Mouse (Mus musculus) cerebral cortex, adult 2 months (tissue): ENCODE results near the gene Ppp2r5a.

ENCODE experiments used
- whole genome bisulfite sequencing: fragments of 180-500 bp; shearing (Covaris S2); methylation state at CpG from one replicate; pipeline ENCODE4 v1.1.7; 2018; 5-methylcytosine and 5-hydroxymethylcytosine counted together

Gene Ppp2r5a

DNA sequence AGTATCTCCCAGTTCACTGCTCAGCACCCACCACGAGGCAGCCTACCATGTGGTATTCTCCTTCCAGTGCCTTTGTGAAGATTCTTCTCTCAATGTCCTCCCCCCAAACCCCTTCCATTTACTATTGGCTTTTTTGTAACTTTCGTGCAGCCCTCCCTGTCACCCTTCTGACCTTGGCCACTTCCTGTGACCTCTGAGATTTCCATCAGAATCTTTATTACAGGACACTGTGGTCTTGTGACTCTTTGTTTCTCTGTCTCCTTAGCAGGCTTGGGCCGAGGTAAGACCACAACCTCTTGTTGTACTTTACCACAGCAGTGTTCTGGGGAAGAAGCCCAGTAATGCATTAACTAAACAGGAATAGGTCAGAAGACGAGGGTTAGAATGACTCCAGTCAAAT lies 15.9 kb upstream of the Ppp2r5a start:
- WGBS = 94% methylated on average over 4 of the region's 4 CpGs

DNA sequence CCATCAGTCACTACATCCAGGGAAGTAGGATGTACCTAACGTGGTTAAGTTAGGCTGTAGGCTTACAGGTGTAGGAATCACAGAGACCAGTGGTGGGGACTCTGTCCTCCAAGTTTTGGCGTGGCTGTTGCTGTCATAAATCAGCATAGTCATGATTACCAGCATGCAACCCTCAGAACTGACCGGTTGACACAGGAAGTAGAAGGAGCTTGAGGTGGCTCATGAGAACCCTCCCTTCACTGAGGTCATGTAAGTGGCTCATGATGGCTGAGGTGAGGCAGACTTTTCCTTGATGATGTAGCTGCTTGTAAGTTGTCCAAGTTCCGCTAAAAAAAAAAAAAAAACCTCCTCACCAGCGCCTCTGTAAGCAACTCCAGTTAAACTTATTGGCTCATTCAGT lies 14.0 kb upstream of the Ppp2r5a start:
- WGBS = 85% methylated on average over 5 of the region's 5 CpGs

DNA sequence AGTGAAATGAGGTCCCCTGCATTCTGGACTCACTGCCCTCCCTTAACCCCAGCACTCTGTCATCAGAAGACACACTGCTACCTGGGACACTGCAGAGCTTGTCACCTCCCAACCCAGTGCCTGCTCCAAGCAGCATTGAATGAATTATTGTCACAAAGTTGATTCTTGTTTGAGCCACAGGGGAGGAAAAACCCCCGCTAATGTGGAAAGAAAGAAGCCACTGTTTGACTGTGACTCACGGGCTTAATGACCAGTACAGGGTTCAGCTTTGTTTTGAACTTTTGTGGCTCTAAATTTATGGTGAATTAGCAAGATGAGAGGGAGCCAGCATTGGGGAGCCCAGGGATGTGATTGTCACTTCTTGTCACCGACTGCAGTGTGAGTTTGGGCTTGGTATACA lies 13.5 kb upstream of the Ppp2r5a start:
- WGBS = 58% methylated on average over 3 of the region's 3 CpGs

DNA sequence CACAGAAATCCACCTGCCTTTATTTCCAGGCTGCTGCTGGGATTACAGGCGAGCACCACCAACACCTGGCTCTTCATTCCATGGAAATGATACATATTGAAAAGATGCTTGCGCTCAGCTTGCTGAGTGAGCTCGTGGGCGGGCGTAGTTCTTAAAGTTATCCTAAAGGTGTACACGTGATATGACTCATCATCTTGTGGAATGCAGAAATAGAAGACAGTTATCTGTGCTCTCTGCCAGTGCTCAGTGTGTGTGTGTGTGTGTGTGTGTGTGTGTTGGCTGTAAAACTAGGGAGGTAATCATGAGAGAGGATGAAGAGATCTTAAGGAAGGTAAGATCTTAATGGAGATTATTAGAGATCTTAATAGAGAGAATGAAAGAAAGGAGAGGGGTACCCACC lies 11.4 kb upstream of the Ppp2r5a start:
- 49% methylated on average over 6 of the region's 6 CpGs for WGBS

DNA sequence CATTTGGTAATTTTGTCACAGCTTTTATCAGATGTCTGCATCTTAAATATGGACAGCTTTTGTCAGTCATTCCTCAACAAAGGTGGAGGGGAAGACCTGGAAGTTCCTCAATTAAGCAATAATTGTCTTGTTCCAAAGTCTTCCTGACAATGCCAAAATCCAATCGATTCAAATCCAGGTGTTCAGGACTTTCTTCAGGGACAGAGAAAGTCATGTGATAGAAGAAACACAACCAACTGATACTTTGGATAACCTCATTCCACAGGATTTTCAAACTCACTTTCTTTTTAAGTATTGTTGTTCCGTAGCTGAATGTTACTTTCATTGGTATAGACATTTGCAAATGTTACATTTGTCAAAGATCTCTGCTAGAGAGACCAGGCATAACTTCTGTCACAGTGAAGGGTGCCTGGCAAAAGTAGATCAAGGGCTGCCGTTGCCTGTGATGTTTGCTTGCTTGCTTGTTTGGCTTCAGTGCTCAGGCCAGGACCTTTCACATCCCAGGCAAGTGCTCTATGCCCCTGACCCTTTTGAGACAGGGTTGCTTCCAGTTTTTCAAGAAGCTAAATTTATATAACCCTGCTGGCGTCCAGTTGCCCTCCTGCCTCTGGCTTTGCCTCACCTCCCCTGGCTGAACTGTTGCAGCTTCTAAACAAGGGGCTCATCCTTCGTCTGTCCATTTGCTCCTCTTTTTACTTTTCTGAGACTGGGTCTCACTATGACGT lies 10.8 kb upstream of the Ppp2r5a start:
- 52% methylated on average over 6 of the region's 6 CpGs for WGBS

DNA sequence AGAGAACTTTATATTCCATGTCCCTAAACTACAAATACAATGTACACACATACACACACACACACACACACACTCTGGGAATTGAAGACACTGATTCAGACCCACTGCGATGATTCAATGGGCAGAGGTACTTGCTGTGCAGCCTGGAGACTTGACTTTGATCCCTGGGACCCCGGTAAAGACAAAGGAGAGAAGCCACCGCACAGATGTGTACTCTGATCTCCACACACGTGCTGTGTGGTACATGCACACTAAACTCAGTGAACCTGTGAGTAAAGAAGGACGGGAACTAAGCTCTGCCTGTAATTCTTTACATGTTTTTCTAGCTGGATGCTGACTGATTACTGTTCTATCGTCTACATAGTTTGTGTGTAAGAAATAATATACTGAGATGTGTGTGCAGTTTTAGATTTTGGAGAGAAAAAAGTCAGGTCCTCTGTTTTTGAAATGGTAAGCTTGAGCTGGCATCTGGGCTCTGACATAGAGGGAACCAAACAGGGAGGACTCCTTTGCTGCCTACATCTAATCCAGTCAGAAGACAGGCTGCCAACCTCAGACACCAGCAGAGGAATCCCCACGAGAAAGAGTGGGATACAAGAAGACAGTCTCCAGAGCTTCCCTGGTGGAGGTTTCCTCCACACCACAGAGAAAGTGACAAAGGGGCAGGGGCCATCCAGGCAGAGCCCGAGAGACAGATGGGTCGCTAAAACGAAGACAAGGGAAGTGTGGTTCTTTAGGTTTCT lies 7.4 kb upstream of the Ppp2r5a start:
- 56% methylated on average over 10 of the region's 10 CpGs for WGBS

DNA sequence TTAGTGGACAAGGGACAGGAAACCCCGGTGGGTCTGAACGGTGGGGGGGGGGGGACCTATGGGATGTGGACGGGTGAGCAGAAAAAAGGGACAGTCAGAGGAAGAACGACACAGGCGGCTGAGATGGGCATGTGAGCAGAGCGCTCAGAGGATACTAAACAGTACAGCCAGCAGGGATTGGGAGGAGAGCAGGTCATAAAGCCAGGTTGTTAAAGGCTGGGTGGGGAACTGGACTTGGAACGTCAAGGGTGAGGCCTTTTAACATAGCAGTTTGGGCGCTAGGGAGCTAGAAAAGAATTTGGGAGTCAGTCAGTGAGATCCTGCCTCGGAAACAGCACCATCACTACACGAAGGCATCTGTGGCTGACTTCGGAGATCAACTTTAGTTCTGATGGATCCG lies 4.2 kb upstream of the Ppp2r5a start:
- 86% methylated on average over 12 of the region's 12 CpGs for WGBS

DNA sequence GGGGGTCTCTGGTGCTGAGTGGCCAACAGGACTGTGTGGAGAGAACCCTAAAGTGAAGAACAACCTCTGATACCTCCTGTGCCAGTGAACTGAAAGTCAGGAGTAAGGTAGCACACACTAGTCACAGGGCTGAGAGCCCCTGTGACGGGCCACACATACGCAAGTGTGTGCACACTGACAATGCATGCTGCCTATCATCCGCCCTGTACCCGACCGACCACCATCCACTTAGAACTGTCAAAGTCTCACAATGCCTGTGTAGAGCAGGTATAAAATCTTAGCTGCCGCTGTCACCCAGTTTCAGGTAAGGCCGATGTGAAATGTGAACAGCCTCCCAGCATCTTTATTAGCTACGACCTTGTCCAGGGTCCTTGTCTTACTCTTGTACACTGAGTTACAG lies 3.4 kb upstream of the Ppp2r5a start:
- 98% methylated on average over 8 of the region's 8 CpGs for WGBS

DNA sequence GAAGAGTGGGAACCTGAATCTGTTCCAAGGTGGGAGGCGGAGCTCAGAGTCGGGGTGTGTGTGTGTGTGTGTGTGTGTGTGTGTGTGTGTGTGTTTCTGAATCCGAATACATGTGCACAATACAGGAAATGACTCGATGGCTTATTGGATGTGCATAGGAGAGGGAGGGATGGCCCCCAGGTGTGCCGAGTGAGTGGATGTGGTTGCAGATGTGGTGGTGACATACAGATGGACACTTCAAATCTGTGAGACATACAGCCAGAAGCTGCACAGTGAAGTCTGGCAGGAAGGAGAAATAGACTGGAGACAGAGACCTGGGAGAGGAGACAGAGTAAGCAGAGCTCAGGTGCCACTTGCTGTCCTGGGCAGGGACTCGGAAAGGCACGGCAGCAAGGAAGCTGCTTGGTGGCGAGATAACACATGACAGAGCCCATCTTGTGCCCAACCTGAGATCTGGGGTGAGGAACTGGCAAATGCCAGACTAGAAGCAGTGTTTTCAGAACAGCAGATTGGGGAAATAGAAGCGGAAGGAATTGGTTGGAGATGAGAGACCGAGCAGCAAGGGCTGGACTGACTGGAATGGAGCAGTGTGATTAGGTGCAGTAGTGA lies 1.8 kb upstream of the Ppp2r5a start:
- 90% methylated on average over 10 of the region's 10 CpGs for WGBS

DNA sequence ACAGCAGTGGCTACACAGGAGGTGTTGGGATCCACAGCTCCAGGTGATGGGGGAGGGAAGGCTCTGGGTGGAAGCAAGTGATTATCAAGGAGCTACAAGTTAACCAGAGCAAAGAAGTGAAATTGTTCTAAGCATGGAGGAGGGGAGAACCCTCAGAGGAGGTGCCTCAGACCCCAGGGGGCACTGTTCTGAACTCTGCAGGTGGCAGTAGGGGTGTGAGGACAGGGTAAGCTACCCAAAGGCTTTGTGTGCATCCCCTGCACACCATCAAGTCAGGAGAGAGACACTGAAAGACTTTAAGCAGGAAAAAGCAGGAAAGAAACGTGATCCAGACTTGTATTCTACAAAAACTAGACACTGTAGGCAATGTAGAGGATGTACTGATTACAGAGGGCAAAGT lies 1.2 kb upstream of the Ppp2r5a start:
- 73% methylated on average over 1 of the region's 1 CpGs for WGBS

DNA sequence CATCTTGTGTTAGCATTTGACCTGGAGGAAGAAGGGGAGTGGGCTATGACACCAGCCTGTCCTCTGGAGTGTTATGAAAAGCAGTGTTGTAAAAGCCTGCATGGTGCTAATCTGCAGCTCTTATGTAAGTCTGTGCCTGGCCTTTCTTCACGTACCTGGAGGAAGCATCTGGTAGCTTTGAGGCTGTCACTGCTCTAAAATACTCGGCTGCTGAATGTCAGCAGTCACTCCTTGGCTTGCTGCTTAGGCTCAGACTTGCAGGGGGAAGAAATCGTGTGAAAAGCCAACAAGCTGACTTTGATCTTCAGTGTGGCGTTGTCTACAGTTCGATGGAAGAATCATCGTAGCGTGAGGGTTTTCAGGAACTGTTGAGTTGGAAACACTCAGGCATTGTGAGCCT lies 566 bp downstream of the Ppp2r5a start:
- 49% methylated on average over 7 of the region's 7 CpGs for WGBS

DNA sequence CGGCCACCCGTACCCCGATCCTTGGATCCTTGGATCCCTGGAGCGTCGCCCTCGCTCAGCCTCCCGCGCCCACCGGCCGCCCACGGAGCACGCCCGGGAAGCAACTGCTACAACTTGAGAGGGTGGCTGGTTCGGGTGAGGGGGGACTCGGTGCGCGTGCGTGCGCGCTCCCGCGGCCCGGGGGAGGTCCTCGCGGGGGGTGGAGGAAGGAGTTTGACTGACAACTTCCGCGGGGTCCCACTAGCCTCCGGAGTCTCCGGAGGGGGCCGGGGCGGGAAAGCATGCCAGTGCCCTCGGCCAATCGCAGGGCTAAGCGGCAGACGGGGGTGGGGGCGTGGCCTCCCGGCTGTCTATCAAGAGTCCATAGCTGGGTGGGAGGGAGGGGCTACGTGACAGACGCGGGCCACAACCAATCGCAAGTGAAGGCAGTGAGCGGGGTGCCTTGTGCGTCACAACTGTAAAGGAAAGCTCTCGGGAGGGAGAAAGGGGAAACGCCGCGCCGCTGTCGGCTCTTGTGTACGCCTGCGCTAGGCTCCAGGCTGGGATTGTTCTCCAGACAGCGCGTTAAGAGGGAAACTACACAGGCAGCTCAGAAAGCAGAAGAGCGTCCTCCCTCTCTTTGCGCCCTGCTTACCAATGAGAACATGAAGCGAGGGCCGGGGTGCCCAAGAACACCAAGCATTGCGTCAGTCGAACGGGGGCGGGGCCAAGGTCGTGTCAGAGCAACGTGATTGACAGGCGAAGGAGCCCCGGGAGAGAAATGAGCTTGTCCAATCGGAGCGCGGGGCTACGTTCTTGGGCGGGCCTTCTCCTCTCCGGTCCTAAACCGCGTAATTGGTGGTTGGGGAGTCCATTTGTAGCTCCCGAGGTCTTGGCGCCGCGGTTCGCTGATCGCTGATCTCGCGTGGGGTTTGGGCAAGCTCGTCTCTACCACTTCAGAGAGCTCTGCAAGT lies 5.9 kb downstream of the Ppp2r5a start:
- WGBS = 1% methylated on average over 82 of the region's 82 CpGs

DNA sequence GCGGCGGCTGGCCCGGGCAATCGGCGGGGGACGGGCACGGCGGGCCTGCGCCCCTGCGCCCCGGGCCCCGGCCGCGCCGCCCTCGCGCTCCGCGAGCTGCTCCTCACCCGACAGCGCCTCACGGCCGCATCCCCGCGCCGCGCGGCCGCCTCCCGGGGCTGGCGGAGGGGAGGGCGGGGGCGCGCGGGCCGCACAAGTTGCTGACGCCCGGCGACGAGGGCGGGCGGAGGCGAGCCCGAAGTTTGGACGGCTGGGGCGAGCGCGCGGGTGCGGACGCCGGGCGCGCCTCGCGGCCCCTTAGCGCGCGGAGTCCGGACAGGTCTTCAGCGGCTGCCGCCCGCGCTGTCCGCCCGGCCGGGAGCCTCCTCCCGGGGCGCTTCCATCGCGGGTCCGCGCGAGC lies 6.6 kb downstream of the Ppp2r5a start:
- under 1% methylated on average over 58 of the region's 74 CpGs for WGBS

DNA sequence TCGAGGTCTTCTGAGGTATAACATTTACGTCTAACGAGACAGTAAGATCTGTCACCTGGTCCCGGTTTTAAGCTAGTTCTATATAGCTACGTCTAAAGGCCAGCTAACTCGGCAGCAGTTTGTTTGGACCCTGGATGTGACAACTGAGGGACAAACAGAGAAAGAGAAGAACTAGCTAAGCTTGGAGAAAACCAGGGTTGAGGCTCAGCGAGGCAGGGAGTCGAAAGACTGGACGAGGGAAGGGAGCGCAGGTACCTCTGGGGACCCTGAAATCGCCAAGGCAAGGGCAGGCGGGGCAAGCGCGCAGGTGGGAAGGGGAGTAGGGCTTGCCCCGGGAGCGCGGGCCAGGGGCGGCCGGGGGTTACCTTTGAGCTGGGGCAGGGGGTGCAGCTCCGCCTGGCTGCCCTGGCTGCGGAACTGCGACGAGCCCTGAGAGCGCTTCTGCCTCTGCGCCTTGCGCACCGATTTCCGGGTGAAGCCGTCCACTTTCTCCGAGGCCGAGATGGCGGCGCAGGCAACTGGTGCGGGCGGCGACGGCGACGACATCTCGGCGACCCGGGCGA lies 7.1 kb downstream of the Ppp2r5a start:
- under 1% methylated on average over 43 of the region's 43 CpGs for WGBS

DNA sequence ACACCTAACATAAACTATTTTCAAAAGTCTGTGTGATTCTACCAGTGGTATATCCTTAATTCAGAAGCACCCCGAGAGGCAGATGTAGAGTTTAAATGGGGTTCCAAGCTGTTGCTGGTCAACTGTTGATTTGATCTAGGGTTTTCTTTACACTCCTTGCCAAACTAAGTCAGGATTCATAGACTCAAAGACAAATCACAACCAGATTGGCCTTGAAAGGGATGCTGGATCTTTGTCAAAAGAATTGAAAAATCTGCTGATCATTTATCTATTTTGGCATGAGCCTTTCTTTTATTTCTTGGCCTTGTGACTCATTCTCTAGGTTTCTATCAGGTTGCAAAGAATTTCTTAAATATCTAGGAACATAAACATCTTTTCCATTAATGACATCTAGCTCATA lies 7.9 kb downstream of the Ppp2r5a start:
- 7% methylated on average over 1 of the region's 1 CpGs for WGBS

DNA sequence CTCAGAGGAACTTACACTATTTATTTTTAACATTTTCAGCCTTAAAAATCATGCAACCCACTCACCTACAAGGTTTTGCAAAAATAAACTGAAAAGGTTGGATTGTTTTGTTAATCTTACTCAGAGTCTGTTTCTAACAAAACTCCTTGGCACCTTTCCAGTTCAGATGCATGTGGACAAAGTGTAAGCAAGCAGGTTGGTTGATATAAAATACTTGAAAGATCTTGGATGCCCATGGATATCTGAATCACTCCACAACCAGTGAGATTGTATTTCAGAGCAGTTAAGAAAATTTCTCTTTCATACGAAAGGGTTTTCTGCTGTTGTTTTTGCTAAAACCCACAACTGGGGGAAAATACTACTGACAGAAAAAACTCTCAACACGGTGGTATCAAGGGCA lies 8.9 kb downstream of the Ppp2r5a start:
- 7% methylated on average over 2 of the region's 2 CpGs for WGBS

DNA sequence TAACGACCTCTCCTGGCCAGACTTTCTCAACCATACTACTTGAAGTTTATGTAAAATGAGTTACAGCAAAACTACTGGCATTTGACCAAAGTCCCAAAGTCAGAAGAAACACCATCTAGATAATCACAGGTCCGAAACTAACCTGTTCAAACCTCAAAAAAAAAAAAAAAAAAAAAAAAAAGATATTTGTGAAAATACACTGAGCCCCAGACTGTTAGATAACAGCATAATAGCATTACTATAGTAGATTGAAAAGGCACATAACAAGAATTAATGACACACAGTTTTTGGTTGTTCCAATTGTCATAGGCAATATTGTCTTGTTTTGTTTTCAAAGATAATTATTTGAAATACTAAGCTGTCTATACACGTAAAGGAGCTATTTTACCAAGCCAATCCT lies 9.5 kb downstream of the Ppp2r5a start:
- WGBS = 57% methylated on average over 3 of the region's 3 CpGs

DNA sequence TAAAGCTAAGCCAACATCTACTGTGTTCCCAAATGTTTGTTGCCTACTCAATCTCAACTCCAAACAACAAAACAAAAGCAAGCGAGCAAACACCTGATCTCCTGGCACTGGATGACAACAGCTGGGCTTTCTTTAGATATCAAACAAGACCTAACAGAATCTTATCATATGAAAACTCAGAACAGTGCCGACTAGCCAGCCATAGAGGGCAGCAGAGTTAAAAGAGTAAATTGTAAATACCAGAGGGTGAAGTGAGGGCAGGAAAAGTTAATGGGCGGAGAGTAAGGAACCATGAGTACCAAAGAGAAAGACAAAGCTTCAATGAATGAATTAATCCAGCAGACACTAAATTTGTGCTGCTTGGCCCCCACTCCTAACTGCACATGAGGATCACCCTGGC lies 11.8 kb downstream of the Ppp2r5a start:
- 3% methylated on average over 3 of the region's 3 CpGs for WGBS

DNA sequence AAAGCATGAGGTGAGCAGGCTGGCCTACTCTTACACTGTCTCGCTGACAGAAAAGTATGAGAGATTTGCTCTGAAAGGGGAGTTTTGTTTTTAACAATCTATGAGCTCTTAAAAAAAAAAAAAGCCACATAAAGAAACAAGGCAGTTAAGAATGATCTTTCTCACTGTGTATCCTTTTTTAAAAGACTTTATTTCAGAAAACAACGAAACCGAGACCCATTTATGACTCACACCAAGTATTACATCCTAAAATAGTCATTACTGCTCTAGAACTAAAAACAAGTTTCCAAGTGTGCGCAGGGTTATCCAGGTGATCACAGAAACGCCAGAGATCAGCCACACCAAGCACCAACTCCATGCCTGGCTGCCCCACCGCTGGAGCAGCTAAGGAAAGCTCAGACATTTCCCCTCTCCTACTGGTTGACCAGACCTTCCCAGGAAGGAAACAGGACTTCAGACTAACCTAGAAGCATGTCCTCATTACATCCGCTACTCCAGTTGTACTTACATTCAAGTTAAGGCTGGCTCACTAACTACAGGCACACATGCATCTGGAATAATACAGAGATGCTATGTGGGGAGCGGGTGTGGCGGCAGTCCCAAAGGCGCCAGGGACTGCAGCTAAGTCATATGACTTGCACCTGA lies 18.2 kb downstream of the Ppp2r5a start:
- WGBS = 70% methylated on average over 10 of the region's 10 CpGs

DNA sequence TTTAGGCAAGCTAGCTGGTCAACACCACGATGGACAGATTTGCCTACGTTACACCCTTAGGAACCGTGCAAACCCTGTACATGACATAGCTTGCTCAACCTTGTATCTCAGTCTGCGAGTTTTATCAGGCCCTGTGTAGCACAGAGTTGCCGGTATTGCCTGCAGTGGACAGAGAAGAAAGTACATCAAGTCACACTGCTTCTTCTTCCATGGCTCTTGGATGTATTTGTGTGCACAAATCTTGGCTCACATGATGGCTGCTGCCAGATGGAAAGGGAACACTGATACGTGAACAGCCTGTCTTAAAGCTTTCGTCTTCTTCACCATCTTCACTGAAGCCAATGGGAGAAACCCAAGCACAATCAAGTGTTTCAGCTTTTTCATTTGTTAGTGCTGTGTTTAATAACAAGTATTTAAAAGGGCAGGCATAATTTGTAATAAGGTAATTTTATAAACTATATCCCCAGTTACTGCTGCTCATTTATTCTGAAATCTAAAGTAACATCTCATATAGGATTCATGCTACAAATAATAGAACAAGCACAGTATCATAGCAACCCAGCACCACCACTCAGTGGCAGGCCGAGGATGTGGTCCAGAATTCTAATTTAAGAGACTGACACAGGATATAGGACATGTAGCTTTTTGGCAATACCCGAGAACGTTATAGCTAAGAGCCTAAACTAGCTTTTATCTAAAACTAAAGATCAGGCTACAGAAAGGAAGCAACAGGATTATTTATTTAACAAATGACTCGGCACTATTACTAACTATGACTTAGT lies 20.9 kb downstream of the Ppp2r5a start:
- 29% methylated on average over 11 of the region's 11 CpGs for WGBS
